Mouse (Mus musculus): ENCODE measurements around the gene Tmem176b.

Tmem176b gene

GRCm38 (mm10) chr6:48801897-48802296 is 39.4 kb downstream of the Tmem176b start:
- DNase-seq (ENCODE audit: low spot score in 2 of 2) = no peak

DNA sequence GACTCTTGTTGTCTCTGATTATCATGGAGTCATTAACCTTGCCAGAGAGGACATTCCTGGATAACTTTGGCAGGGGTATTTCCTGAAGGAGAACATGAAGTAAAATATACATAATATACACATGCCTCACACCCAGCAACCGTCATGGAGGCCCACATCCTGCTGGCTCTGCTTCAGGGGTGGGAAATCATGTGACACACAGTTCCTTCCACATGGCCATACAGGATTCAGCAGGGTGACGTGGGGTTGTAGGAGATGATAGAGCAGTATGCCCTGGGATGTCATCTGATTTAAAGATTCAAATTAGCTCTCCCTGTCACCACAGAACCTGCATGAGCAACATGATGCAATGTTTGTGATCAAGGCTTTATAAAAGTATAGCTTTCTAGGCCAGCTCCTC is 53.4 kb downstream of the Tmem176b start:
- no peak for DNase-seq (ENCODE audit: low spot score in 2 of 2)

GRCm38 (mm10) chr6:48785601-48786000 is 55.7 kb downstream of the Tmem176b start:
- DNase-seq (ENCODE audit: low spot score in 2 of 2) = no peak

- DNase-seq (ENCODE audit: low spot score in 2 of 2) = peak in 1 of 2 experiments; percentile 24
Measured at GRCm38 (mm10) chr6:48785189-48785588, 56.1 kb downstream of the Tmem176b start.

GRCm38 (mm10) chr6:48784406-48784805 is 56.9 kb downstream of the Tmem176b start:
- no peak for DNase-seq (ENCODE audit: low spot score in 2 of 2)

Measured in urinary bladder, postnatal 36 days (tissue).